Mouse (Mus musculus) embryonic facial prominence, embryonic 14.5 days (tissue): ENCODE measurements around the gene Alg14. TPM values are rescaled to one million over a fixed set of nuclear protein-coding genes. Genes with fewer than 3 reads are reported as not detected.

Experiments
- ATAC-seq: fragments of 200-750 bp; cut with Nextera tagmentation; 2 replicates; pipeline ENCODE4 v1.8.0; 2017; ENCODE audit warnings: low read depth, moderate number of reproducible peaks, moderate TSS enrichment
- DNase-seq: peaks from one replicate; pipeline ENCODE4 v3.0.0-alpha.2; 2015; ENCODE audit warnings: low spot score
- H3K27ac ChIP-seq: fragments of 300-500 bp; sonication (generic); replicated peaks from 2 replicates; pipeline ENCODE4 v1.5.1; 2014; ENCODE audit warnings: low read depth, mild to moderate bottlenecking, low read length, moderate library complexity
- H3K27me3 ChIP-seq: fragments of 300-500 bp; sonication (generic); replicated peaks from 2 replicates; pipeline ENCODE4 v1.6.1; 2014; ENCODE audit warnings: low read length; ENCODE audit not compliant: control insufficient read depth, insufficient read depth
- H3K36me3 ChIP-seq: fragments of 300-500 bp; sonication (generic); 2 replicates; pipeline ENCODE4 v1.6.1; 2014; ENCODE audit warnings: low read length, mixed read lengths; ENCODE audit not compliant: control insufficient read depth, insufficient read depth
- H3K4me1 ChIP-seq: fragments of 300-500 bp; sonication (generic); 2 replicates; pipeline ENCODE4 v1.6.1; 2014; ENCODE audit warnings: antibody characterized with exemption, low read length; ENCODE audit not compliant: control insufficient read depth, insufficient read depth
- H3K4me2 ChIP-seq: fragments of 300-500 bp; sonication (generic); 2 replicates; pipeline ENCODE4 v1.6.1; 2014; ENCODE audit warnings: low read depth, mild to moderate bottlenecking, low read length, moderate library complexity, mixed read lengths
- H3K4me3 ChIP-seq: fragments of 300-500 bp; sonication (generic); 2 replicates; pipeline ENCODE4 v1.5.1; 2014; ENCODE audit warnings: low read depth, mild to moderate bottlenecking, low read length
- H3K9ac ChIP-seq: fragments of 300-500 bp; sonication (generic); 2 replicates; pipeline ENCODE4 v1.6.1; 2014; ENCODE audit warnings: low read depth, mild to moderate bottlenecking, low read length, moderate library complexity, mixed read lengths
- H3K9me3 ChIP-seq: fragments of 300-500 bp; sonication (generic); 2 replicates; pipeline ENCODE4 v1.6.1; 2016; ENCODE audit warnings: low read length; ENCODE audit not compliant: control insufficient read depth
- WGBS: fragments of 180-500 bp; shearing (Covaris S2); extraction: QIAGEN DNeasy Blood & Tissue Kit; methylation state at CpG from one replicate; pipeline ENCODE4 v1.1.7; 2014; 5-methylcytosine and 5-hydroxymethylcytosine counted together
- polyA plus RNA-seq: library from polyadenylated mRNA; unstranded; fragments of >200 nt; fragmentation: Nextera tagmentation; extraction: Ambion mirVana; gene quantifications from 2 replicates; pipeline ENCODE4 v1.2.1, GENCODE M21; 2014

The Alg14 gene
- polyA plus RNA-seq, 1 experiment from 2014 or later, result 49.6 TPM

DNA sequence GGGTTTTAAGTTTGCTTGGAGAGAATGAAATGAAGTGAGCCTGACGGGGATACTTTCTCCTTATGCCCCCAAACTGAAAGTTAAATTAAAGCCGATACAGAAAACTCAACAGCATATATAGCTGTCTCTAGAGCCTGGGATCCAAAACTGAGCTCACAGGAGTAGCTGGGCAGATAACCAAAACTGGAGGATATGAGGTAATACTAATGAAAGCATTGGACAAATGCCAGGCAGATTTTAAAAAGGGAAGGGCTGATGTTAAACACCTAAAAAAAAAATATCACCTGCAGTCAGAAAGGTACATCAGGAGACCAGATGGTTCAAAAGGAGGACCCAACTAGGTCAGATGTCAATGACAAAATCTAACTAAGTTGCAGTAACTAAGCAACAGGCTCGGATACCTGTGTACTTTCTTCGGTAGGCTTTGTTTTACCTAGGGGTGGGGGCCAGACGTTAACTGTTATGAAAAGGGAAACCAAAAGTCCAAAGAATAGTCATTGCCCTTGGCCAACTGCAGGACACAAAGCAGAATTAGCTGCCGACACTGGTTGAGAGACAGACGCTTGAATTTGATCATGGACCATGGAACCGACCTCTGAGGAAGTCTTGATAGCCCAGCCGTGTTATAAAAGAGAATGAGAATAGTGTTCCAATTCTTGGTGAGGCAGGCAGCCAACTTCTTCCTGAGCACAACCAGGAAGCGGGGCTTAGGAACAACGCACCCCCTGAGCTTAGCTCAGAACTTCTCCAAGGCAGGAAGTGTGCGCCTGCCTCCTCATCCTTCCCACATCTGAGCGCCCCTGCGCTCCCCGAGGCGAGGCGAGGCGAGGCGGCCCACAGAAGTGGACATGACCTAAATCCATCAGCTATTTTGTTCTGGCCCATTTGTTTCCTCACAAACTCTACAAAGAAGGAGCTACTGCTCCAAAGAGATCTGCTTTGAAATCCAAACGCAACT is 32.8 kb upstream of the Alg14 start:
- no peak overlapping the region for H3K4me2 ChIP-seq
- WGBS, result 66% methylated on average over 20 of the region's 20 CpGs
- no peak overlapping the region for H3K9ac ChIP-seq
- H3K36me3 ChIP-seq, result no peaks in the 10 kb centered on the region
- H3K9me3 ChIP-seq, result no peaks in the 10 kb centered on the region
- H3K4me3 ChIP-seq, result no peak overlapping the region
- ATAC-seq (no peak), DNase-seq (peak; percentile 70)
- peaks cover 40% of the 10 kb centered on the region for H3K27me3 ChIP-seq
- peaks cover 9% of the 10 kb centered on the region; the same call in 1 of the 2 replicates for H3K4me1 ChIP-seq
- H3K27ac ChIP-seq, result no peak overlapping the region

- WGBS, result 73% methylated on average over 7 of the region's 7 CpGs
- Histone ChIP-seq H3K4me3 (no peak overlapping the region), H3K4me2 (no peak overlapping the region), H3K36me3 (no peaks in the 10 kb centered on the region), H3K9ac (no peak overlapping the region), H3K27ac (no peak overlapping the region), H3K9me3 (no peaks in the 10 kb centered on the region), H3K4me1 (peaks cover 9% of the 10 kb centered on the region; the same call in 1 of the 2 replicates), H3K27me3 (peaks cover 52% of the 10 kb centered on the region)
- ATAC-seq (no peak), DNase-seq (no peak)
Measured at GRCm38 (mm10) chr3:121260041-121260440, 31.5 kb upstream of the Alg14 start.

- Histone ChIP-seq H3K4me2 (no peak overlapping the region), H3K9me3 (no peaks in the 10 kb centered on the region), H3K27ac (no peak overlapping the region), H3K27me3 (peaks cover 53% of the 10 kb centered on the region), H3K36me3 (no peaks in the 10 kb centered on the region), H3K9ac (no peak overlapping the region), H3K4me1 (peaks cover 9% of the 10 kb centered on the region; the same call in 1 of the 2 replicates), H3K4me3 (no peak overlapping the region)
- ATAC-seq (no peak), DNase-seq (no peak)
- 71% methylated on average over 1 of the region's 1 CpGs for WGBS
Measured at GRCm38 (mm10) chr3:121260831-121261230, 30.7 kb upstream of the Alg14 start.

DNA sequence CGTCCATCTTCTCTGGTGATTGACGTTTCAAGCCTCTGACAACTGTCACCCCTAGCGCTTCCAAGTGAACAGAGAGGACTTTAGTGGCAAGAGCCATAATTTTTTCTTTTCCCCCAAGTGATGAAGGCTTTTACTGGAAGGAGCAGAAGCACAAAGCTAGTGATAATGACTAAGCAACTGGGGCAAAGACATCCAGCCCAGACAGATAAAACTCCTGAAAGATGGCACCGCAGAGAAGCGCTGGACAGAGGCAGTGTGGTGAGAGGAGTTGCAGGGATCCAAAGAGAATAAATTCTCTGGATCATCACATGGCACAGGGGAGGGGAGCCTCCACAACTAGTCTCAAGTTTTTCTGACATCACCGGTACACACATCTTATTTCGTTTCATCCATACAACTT is 30.3 kb upstream of the Alg14 start:
- no peak overlapping the region for H3K4me3 ChIP-seq
- no peak overlapping the region for H3K4me2 ChIP-seq
- H3K9me3 ChIP-seq, result no peaks in the 10 kb centered on the region
- no peak for DNase-seq
- no peak for ATAC-seq
- H3K27ac ChIP-seq, result no peak overlapping the region
- H3K27me3 ChIP-seq, result peaks cover 54% of the 10 kb centered on the region
- no peaks in the 10 kb centered on the region for H3K36me3 ChIP-seq
- peaks cover 9% of the 10 kb centered on the region; the same call in 1 of the 2 replicates for H3K4me1 ChIP-seq
- H3K9ac ChIP-seq, result no peak overlapping the region
- WGBS, result 71% methylated on average over 7 of the region's 7 CpGs

DNA sequence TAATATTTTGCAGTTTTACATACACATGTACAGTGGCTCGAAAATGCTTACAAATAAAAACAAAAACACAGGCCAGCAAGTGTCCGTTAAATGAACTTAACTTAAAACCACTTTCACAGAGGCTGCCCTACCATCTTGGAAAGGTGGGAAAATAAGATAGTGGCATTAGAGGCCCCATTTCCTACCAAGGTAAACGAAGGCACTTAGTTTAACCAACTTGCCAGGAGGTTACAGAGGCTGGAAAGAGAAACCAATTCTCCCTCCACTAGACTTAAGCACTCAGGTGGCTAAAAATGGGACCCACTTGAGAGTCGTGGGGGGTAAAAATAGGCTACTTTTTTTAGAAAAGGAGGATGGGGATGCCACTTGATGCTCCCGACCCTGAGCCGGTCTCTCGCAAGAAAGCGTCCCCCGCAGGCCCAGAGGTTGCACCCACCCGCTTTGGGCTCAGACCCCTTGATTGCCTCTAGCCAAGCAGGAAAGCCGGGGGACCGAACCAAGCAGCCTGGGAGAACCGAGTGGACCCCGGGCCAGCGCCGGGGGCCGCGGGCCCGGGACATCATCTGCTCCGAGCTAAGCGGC is 29.5 kb upstream of the Alg14 start:
- Histone ChIP-seq H3K9ac (peak overlapping the region; percentile 75), H3K9me3 (no peaks in the 10 kb centered on the region), H3K4me2 (peak overlapping the region; percentile 99), H3K27ac (no peak overlapping the region), H3K27me3 (peaks cover 58% of the 10 kb centered on the region), H3K36me3 (no peaks in the 10 kb centered on the region), H3K4me3 (peak overlapping the region; percentile 66), H3K4me1 (peaks cover 9% of the 10 kb centered on the region; the same call in 1 of the 2 replicates)
- WGBS, result 17% methylated on average over 12 of the region's 21 CpGs
- ATAC-seq (no peak; the same call in 1 of the 2 replicates), DNase-seq (no peak)

- ATAC-seq, result peak; percentile 93
- H3K4me3 ChIP-seq, result peak overlapping the region; percentile 66
- no peaks in the 10 kb centered on the region for H3K36me3 ChIP-seq
- H3K9me3 ChIP-seq, result no peaks in the 10 kb centered on the region
- H3K4me1 ChIP-seq, result peaks cover 9% of the 10 kb centered on the region; the same call in 1 of the 2 replicates
- H3K9ac ChIP-seq, result peak overlapping the region; percentile 75
- WGBS, result 0% methylated on average over 12 of the region's 97 CpGs
- DNase-seq, result peak; percentile 81
- H3K4me2 ChIP-seq, result peak overlapping the region; percentile 99
- peaks cover 58% of the 10 kb centered on the region for H3K27me3 ChIP-seq
- no peak overlapping the region for H3K27ac ChIP-seq
Measured at GRCm38 (mm10) chr3:121262521-121263204, 28.9 kb upstream of the Alg14 start.

GRCm38 (mm10) chr3:121263205-121263548 is 28.4 kb upstream of the Alg14 start:
- Histone ChIP-seq H3K4me2 (peak overlapping the region; percentile 99), H3K27me3 (peaks cover 58% of the 10 kb centered on the region), H3K27ac (no peak overlapping the region), H3K36me3 (no peaks in the 10 kb centered on the region), H3K9me3 (no peaks in the 10 kb centered on the region), H3K9ac (peak overlapping the region; percentile 75), H3K4me3 (peak overlapping the region; percentile 66), H3K4me1 (peaks cover 9% of the 10 kb centered on the region; the same call in 1 of the 2 replicates)
- ATAC-seq (peak; percentile 16; the same call in 1 of the 2 replicates), DNase-seq (peak; percentile 62)
- 3% methylated on average over 20 of the region's 20 CpGs for WGBS

GRCm38 (mm10) chr3:121264242-121264641 is 27.3 kb upstream of the Alg14 start:
- no peak overlapping the region for H3K9ac ChIP-seq
- H3K4me1 ChIP-seq, result peaks cover 4% of the 10 kb centered on the region; the same call in 1 of the 2 replicates
- ATAC-seq (no peak), DNase-seq (no peak)
- no peaks in the 10 kb centered on the region for H3K36me3 ChIP-seq
- H3K27ac ChIP-seq, result no peak overlapping the region
- WGBS, result 60% methylated on average over 6 of the region's 6 CpGs
- no peak overlapping the region for H3K4me3 ChIP-seq
- H3K9me3 ChIP-seq, result no peaks in the 10 kb centered on the region
- H3K4me2 ChIP-seq, result no peak overlapping the region
- peaks cover 57% of the 10 kb centered on the region for H3K27me3 ChIP-seq
